Mouse (Mus musculus) spleen, adult 2 months (tissue): ENCODE results near the gene Pla2g16. TPM values are rescaled to one million over a fixed set of nuclear protein-coding genes. Genes with fewer than 3 reads are reported as not detected.

ENCODE experiments used
- DNase-seq, 2 experiments: peaks; one replicate each; pipeline versions ENCODE4 v3.0.0 to v3.0.0-alpha.2; 2012 to 2021; ENCODE audit warnings: low spot score in 2 of 2, low read depth in 1 of 2
- H3K27ac ChIP-seq: fragments of 200-500 bp; 2 replicates; pipeline ENCODE4 v1.5.1; 2012; ENCODE audit warnings: low read length, inconsistent platforms; ENCODE audit not compliant: insufficient read depth
- H3K27me3 ChIP-seq: fragments of 200-500 bp; 2 replicates; pipeline ENCODE4 v1.6.1; 2012; ENCODE audit warnings: mild to moderate bottlenecking, moderate library complexity, low read length, inconsistent platforms; ENCODE audit not compliant: control insufficient read depth, insufficient read depth
- H3K36me3 ChIP-seq: fragments of 200-500 bp; 2 replicates; pipeline ENCODE4 v1.6.1; 2012; ENCODE audit warnings: mild to moderate bottlenecking, low read length, inconsistent platforms; ENCODE audit not compliant: control insufficient read depth, insufficient read depth
- H3K4me1 ChIP-seq: fragments of 200-500 bp; 2 replicates; pipeline ENCODE4 v1.6.1; 2011; ENCODE audit warnings: inconsistent platforms; ENCODE audit not compliant: control insufficient read depth, insufficient read depth, insufficient read length
- H3K4me3 ChIP-seq: fragments of 200-500 bp; 2 replicates; pipeline ENCODE4 v1.5.1; 2011; ENCODE audit warnings: mild to moderate bottlenecking, inconsistent platforms; ENCODE audit not compliant: insufficient read depth, insufficient read length; ENCODE audit errors: extremely low read depth
- CTCF ChIP-seq: fragments of 200-500 bp; IDR thresholded peaks from 2 replicates; pipeline ENCODE4 v1.5.1; 2011; ENCODE audit warnings: mild to moderate bottlenecking, inconsistent platforms; ENCODE audit not compliant: insufficient read depth, insufficient read length, insufficient replicate concordance; ENCODE audit errors: extremely low read depth
- POLR2A ChIP-seq: fragments of 200-500 bp; IDR thresholded peaks from 2 replicates; pipeline ENCODE4 v1.6.1; 2011; ENCODE audit warnings: low read depth, low read length, inconsistent platforms
- WGBS: fragments of 180-500 bp; shearing (Covaris S2); methylation state at CpG from one replicate; pipeline ENCODE4 v1.1.7; 2018; 5-methylcytosine and 5-hydroxymethylcytosine counted together
- polyA plus RNA-seq: library from polyadenylated mRNA; depleted of rRNA; stranded (reverse); fragments of >200 nt; gene quantifications from 2 replicates; pipeline ENCODE4 v1.2.3, GENCODE M21; 2012

The Pla2g16 gene
- polyA plus RNA-seq, 1 experiment = 17.2 TPM

GRCm38 (mm10) chr19:7581042-7581441 lies 23.8 kb downstream of the Pla2g16 start:
- 28% methylated on average over 5 of the region's 5 CpGs for WGBS
- no peaks in the 10 kb centered on the region for H3K27me3 ChIP-seq
- DNase-seq = no peak
- TF ChIP-seq POLR2A (no peak), CTCF (no peak)
- H3K4me1 ChIP-seq = no peaks in the 10 kb centered on the region
- peaks cover 9% of the 10 kb centered on the region for H3K36me3 ChIP-seq
- no peak overlapping the region for H3K27ac ChIP-seq
- H3K4me3 ChIP-seq = no peak overlapping the region

DNA sequence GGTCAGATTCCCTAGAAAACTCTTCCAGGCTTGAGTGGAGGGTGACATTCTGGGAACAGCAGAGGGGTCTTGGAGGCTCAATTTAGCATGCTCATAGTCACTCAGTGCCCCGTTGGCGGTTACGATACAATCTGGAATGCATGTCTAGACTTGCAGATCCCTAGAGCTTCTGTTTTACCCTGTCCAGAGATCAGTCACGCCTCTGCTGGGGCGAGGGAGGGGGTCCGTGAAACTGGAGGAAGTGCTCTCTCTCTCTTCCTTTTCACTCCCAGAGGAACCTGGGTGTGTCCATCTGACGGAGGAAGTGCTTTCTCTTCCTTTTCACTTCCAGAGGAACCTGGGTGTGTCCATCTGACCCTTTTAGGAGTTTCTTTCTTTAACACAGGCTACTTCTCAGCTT lies 25.8 kb downstream of the Pla2g16 start:
- no peak overlapping the region for H3K27ac ChIP-seq
- H3K36me3 ChIP-seq = peaks cover 11% of the 10 kb centered on the region
- no peak for TF ChIP-seq POLR2A
- no peak for TF ChIP-seq CTCF
- no peak overlapping the region for H3K4me3 ChIP-seq
- WGBS = 75% methylated on average over 7 of the region's 7 CpGs
- no peaks in the 10 kb centered on the region for H3K27me3 ChIP-seq
- no peaks in the 10 kb centered on the region for H3K4me1 ChIP-seq
- DNase-seq = no peak

DNA sequence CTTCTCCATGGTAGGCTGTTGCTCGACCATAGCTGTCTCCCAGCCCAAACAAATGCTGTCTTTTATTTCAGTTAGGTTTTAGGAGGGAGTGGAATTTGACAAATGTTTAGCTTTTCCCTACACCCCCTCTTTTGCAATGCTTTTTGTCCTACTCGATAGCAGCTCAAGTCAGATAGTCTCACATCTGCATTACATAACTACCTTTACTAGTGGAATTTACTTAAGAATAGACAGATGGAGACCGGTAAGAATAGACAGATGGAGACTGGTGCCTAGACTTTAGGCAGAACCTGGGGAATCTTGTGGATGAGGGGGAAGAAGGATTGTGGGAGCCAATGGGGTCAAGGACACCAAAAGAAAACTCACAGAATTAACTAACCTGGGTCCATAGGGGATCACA lies 26.3 kb downstream of the Pla2g16 start:
- Histone ChIP-seq H3K36me3 (peaks cover 11% of the 10 kb centered on the region), H3K4me1 (no peaks in the 10 kb centered on the region), H3K27ac (no peak overlapping the region), H3K27me3 (no peaks in the 10 kb centered on the region), H3K4me3 (no peak overlapping the region)
- DNase-seq = no peak
- no peak for TF ChIP-seq CTCF
- no peak for TF ChIP-seq POLR2A
- 90% methylated on average over 3 of the region's 3 CpGs for WGBS

DNA sequence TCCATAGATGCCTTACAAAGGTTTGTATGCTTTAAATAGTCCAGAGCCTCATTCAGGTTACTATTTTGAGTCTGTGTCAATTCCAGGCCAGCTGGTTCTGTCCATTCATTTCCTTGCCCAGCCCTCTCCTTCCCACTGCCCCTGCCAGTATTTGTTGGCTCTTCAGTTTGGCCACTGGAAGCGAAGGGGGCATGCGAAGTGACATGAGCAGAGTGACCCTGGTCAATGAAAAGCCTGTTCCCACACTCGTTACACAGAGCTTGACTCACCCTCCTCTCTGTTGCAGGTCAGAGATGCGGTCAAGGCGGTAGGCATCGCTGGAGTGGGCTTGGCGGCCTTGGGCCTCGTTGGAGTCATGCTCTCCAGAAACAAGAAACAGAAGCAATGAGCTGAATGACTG lies 28.0 kb downstream of the Pla2g16 start:
- Histone ChIP-seq H3K4me1 (no peaks in the 10 kb centered on the region), H3K27me3 (no peaks in the 10 kb centered on the region), H3K36me3 (peaks cover 6% of the 10 kb centered on the region; the same call in 1 of the 2 replicates), H3K27ac (no peak overlapping the region), H3K4me3 (no peak overlapping the region)
- 94% methylated on average over 8 of the region's 8 CpGs for WGBS
- TF ChIP-seq CTCF (no peak), POLR2A (no peak)
- no peak for DNase-seq

DNA sequence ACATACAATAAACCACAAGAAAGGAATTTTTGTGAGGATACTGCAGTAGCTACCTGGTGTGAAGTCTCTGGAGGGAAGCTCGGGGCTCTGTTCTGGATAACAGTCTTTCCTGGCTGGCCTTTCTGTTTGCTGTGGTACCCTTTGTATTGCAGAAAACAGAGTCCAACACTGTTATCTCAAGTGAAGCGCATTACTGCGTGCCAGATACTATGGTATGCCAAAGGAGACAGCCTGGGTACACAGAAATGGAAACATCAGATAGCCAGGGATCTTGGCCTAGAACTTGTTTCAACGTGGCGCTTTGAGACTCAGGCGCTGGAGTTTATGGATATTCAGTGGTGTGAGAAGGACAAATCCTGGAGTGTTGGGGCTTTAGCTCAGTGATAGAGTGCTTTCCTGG lies 28.5 kb downstream of the Pla2g16 start:
- Histone ChIP-seq H3K36me3 (0 out of 2 replicates have a peak, but pooled peaks cover 4% of the 10 kb centered on the region), H3K27me3 (no peaks in the 10 kb centered on the region), H3K27ac (no peak overlapping the region), H3K4me3 (no peak overlapping the region), H3K4me1 (no peaks in the 10 kb centered on the region)
- TF ChIP-seq CTCF (no peak), POLR2A (no peak)
- DNase-seq = no peak
- 96% methylated on average over 6 of the region's 6 CpGs for WGBS

DNA sequence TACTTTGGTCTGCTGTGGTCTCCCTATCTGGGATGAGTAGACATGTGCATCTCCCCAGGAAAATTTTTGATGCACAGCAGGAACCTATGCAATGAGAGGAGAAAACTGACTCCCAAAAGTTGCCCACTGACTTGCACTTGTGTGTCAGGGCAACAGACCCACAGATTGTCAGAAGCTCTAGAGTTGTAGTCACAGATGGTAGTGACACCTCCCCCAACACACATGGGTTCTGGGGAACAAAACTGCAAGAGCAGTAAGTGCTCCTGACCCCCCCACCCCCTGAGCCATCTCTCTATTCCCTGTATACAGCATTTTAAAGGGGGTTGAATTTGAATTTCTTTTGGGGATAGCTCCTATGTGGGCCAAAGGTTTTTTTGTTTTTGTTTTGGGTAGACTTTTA lies 33.5 kb downstream of the Pla2g16 start:
- Histone ChIP-seq H3K27me3 (no peaks in the 10 kb centered on the region), H3K36me3 (0 out of 2 replicates have a peak, but pooled peaks cover 2% of the 10 kb centered on the region), H3K27ac (no peak overlapping the region), H3K4me3 (no peak overlapping the region), H3K4me1 (no peaks in the 10 kb centered on the region)
- TF ChIP-seq CTCF (no peak), POLR2A (no peak)
- DNase-seq = no peak

- TF ChIP-seq CTCF (no peak), POLR2A (no peak)
- Histone ChIP-seq H3K4me3 (no peak overlapping the region), H3K4me1 (no peaks in the 10 kb centered on the region), H3K27me3 (no peaks in the 10 kb centered on the region), H3K36me3 (0 out of 2 replicates have a peak, but pooled peaks cover 2% of the 10 kb centered on the region), H3K27ac (no peak overlapping the region)
- 68% methylated on average over 3 of the region's 3 CpGs for WGBS
- no peak for DNase-seq
Observed at GRCm38 (mm10) chr19:7592018-7592417, 34.8 kb downstream of the Pla2g16 start.
